Mouse (Mus musculus) lung, postnatal 0 days (tissue): ENCODE measurements at regions not wholly inside any gene's neighbourhood (a gene's known extent, or its start where the extent isn't known, plus 50 kb on each side); places are given as distances from the start of the nearest gene placed in this dataset.

Experiments used
- ATAC-seq: fragments of 200-750 bp; cut with Nextera tagmentation; 2 replicates; pipeline ENCODE4 v1.8.0; 2017; ENCODE audit warnings: moderate library complexity
- DNase-seq: peaks from one replicate; pipeline ENCODE4 v3.0.0-alpha.2; 2016; ENCODE audit warnings: low spot score
- H3K27ac ChIP-seq: fragments of 300-500 bp; sonication (generic); 2 replicates; pipeline ENCODE4 v1.5.1; 2014; ENCODE audit warnings: antibody characterized with exemption, mild to moderate bottlenecking, low read length, mixed read lengths
- H3K27me3 ChIP-seq: fragments of 300-500 bp; sonication (generic); replicated peaks from 2 replicates; pipeline ENCODE4 v1.6.1; 2014; ENCODE audit warnings: low read length, mixed read lengths; ENCODE audit not compliant: insufficient read depth
- H3K36me3 ChIP-seq: fragments of 300-500 bp; sonication (generic); 2 replicates; pipeline ENCODE4 v1.6.1; 2014; ENCODE audit warnings: low read length, mixed read lengths; ENCODE audit not compliant: insufficient read depth
- H3K4me1 ChIP-seq: fragments of 300-500 bp; sonication (generic); 2 replicates; pipeline ENCODE4 v1.6.1; 2014; ENCODE audit warnings: antibody characterized with exemption, low read depth, low read length, mixed read lengths; ENCODE audit not compliant: insufficient read depth
- H3K4me2 ChIP-seq: fragments of 300-500 bp; sonication (generic); replicated peaks from 2 replicates; pipeline ENCODE4 v1.6.1; 2014; ENCODE audit warnings: low read depth, mild to moderate bottlenecking, low read length, moderate library complexity, mixed read lengths
- H3K4me3 ChIP-seq: fragments of 300-500 bp; sonication (generic); 2 replicates; pipeline ENCODE4 v1.5.1; 2014; ENCODE audit warnings: low read depth, low read length
- H3K9ac ChIP-seq: fragments of 300-500 bp; sonication (generic); replicated peaks from 2 replicates; pipeline ENCODE4 v1.6.1; 2014; ENCODE audit warnings: low read depth, mild to moderate bottlenecking
- H3K9me3 ChIP-seq: fragments of 300-500 bp; sonication (generic); 2 replicates; pipeline ENCODE4 v1.6.1; 2016; ENCODE audit warnings: low read length, mixed read lengths
- CTCF ChIP-seq: IDR thresholded peaks from 2 replicates; pipeline ENCODE4 v1.5.1; 2016; ENCODE audit warnings: antibody characterized with exemption, mild to moderate bottlenecking
- EP300 ChIP-seq: IDR thresholded peaks from 2 replicates; pipeline ENCODE4 v1.6.1; 2016; ENCODE audit warnings: antibody characterized with exemption, mild to moderate bottlenecking, control low read depth
- WGBS: fragments of 180-500 bp; shearing (Covaris S2); extraction: QIAGEN DNeasy Blood & Tissue Kit; methylation state at CpG from one replicate; pipeline ENCODE4 v1.1.7; 2014; 5-methylcytosine and 5-hydroxymethylcytosine counted together

- H3K36me3 ChIP-seq, result no peaks in the 10 kb centered on the region
- 88% methylated on average over 9 of the region's 9 CpGs for WGBS
- no peak overlapping the region for H3K4me3 ChIP-seq
- TF ChIP-seq CTCF (no peak), EP300 (no peak)
- H3K4me1 ChIP-seq, result no peaks in the 10 kb centered on the region
- no peaks in the 10 kb centered on the region for H3K27me3 ChIP-seq
- no peak for DNase-seq
- no peak overlapping the region for H3K4me2 ChIP-seq
- no peak for ATAC-seq
- H3K9me3 ChIP-seq, result no peaks in the 10 kb centered on the region
- no peak overlapping the region for H3K9ac ChIP-seq
- H3K27ac ChIP-seq, result no peak overlapping the region
Measured at GRCm38 (mm10) chr16:73107608-73108007, 799.5 kb downstream of the Robo1 start.

- no peak overlapping the region for H3K4me2 ChIP-seq
- no peaks in the 10 kb centered on the region for H3K27me3 ChIP-seq
- DNase-seq (peak; percentile 29), ATAC-seq (peak; percentile 48)
- no peak overlapping the region for H3K9ac ChIP-seq
- WGBS, result 58% methylated on average over 10 of the region's 10 CpGs
- no peak overlapping the region for H3K27ac ChIP-seq
- H3K9me3 ChIP-seq, result no peaks in the 10 kb centered on the region
- 0 out of 2 replicates have a peak, but pooled peaks have one; percentile 11 for TF ChIP-seq EP300
- TF ChIP-seq CTCF, result no peak
- H3K4me3 ChIP-seq, result no peak overlapping the region
- H3K36me3 ChIP-seq, result no peaks in the 10 kb centered on the region
- H3K4me1 ChIP-seq, result no peaks in the 10 kb centered on the region
Measured at GRCm38 (mm10) chr16:73105496-73105895, 797.4 kb downstream of the Robo1 start.

- Histone ChIP-seq H3K9ac (no peak overlapping the region), H3K4me3 (no peak overlapping the region), H3K36me3 (no peaks in the 10 kb centered on the region), H3K4me1 (no peaks in the 10 kb centered on the region), H3K9me3 (no peaks in the 10 kb centered on the region), H3K27ac (no peak overlapping the region), H3K27me3 (no peaks in the 10 kb centered on the region), H3K4me2 (no peak overlapping the region)
- TF ChIP-seq EP300 (no peak), CTCF (no peak)
- WGBS, result 66% methylated on average over 8 of the region's 8 CpGs
- no peak for DNase-seq
- no peak for ATAC-seq
Measured at GRCm38 (mm10) chr16:73100273-73100672, 792.2 kb downstream of the Robo1 start.

GRCm38 (mm10) chr16:73098760-73099159, 790.7 kb downstream of the Robo1 start:
- peak; percentile 73 for TF ChIP-seq CTCF
- no peak for TF ChIP-seq EP300
- no peaks in the 10 kb centered on the region for H3K27me3 ChIP-seq
- no peak overlapping the region for H3K9ac ChIP-seq
- DNase-seq (peak; percentile 76), ATAC-seq (0 out of 2 replicates have a peak, but pooled peaks have one; percentile 35)
- WGBS, result 19% methylated on average over 4 of the region's 4 CpGs
- no peak overlapping the region for H3K27ac ChIP-seq
- H3K9me3 ChIP-seq, result no peaks in the 10 kb centered on the region
- H3K4me1 ChIP-seq, result no peaks in the 10 kb centered on the region
- no peak overlapping the region for H3K4me3 ChIP-seq
- no peaks in the 10 kb centered on the region for H3K36me3 ChIP-seq
- H3K4me2 ChIP-seq, result no peak overlapping the region

GRCm38 (mm10) chr16:73097176-73097575, 789.1 kb downstream of the Robo1 start:
- H3K9me3 ChIP-seq, result no peaks in the 10 kb centered on the region
- 45% methylated on average over 14 of the region's 14 CpGs for WGBS
- no peak for TF ChIP-seq EP300
- TF ChIP-seq CTCF, result no peak
- DNase-seq (no peak), ATAC-seq (no peak)
- no peaks in the 10 kb centered on the region for H3K36me3 ChIP-seq
- H3K4me1 ChIP-seq, result no peaks in the 10 kb centered on the region
- no peak overlapping the region for H3K9ac ChIP-seq
- no peak overlapping the region for H3K4me3 ChIP-seq
- H3K27ac ChIP-seq, result no peak overlapping the region
- H3K27me3 ChIP-seq, result no peaks in the 10 kb centered on the region
- no peak overlapping the region for H3K4me2 ChIP-seq

GRCm38 (mm10) chr16:73096091-73097083, 788.3 kb downstream of the Robo1 start:
- H3K4me3 ChIP-seq, result no peak overlapping the region
- TF ChIP-seq CTCF (no peak), EP300 (no peak)
- no peaks in the 10 kb centered on the region for H3K9me3 ChIP-seq
- H3K27me3 ChIP-seq, result no peaks in the 10 kb centered on the region
- no peaks in the 10 kb centered on the region for H3K4me1 ChIP-seq
- no peak overlapping the region for H3K9ac ChIP-seq
- no peak overlapping the region for H3K4me2 ChIP-seq
- no peak for ATAC-seq
- no peak overlapping the region for H3K27ac ChIP-seq
- no peak for DNase-seq
- H3K36me3 ChIP-seq, result no peaks in the 10 kb centered on the region
- WGBS, result 34% methylated on average over 8 of the region's 8 CpGs
